Mouse (Mus musculus): ENCODE measurements around the gene Olfr376. TPM values are rescaled to one million over a fixed set of nuclear protein-coding genes. Genes with fewer than 3 reads are reported as not detected.

Olfr376 gene
- polyA plus RNA-seq, 1 experiment from 2014 or later = not detected

Other genes starting within 250 kb of the Olfr376 start
- 14.6 and 16.2 TPM in 2 replicates for gene Haspin, start 233.0 kb upstream of the Olfr376 start, polyA plus RNA-seq (2015; fragmentation: Nextera tagmentation; extraction: Ambion mirVana)
- 0.25 TPM in 1 of 2 replicates, not detected in the other for gene P2rx5, start 210.8 kb upstream of the Olfr376 start, polyA plus RNA-seq (2015; fragmentation: Nextera tagmentation; extraction: Ambion mirVana)
- gene Emc6, start 194.2 kb upstream of the Olfr376 start, polyA plus RNA-seq (2015; fragmentation: Nextera tagmentation; extraction: Ambion mirVana) = 94.3 and 102 TPM in 2 replicates
- gene Tax1bp3, start 194.2 kb upstream of the Olfr376 start, polyA plus RNA-seq (2015; fragmentation: Nextera tagmentation; extraction: Ambion mirVana) = 199 and 208 TPM in 2 replicates
- gene Ctns, start 172.2 kb upstream of the Olfr376 start, polyA plus RNA-seq (2015; fragmentation: Nextera tagmentation; extraction: Ambion mirVana) = 23.5 and 23.6 TPM in 2 replicates
- 1.6 and 1.9 TPM in 2 replicates for gene Shpk, start 171.8 kb upstream of the Olfr376 start, polyA plus RNA-seq (2015; fragmentation: Nextera tagmentation; extraction: Ambion mirVana)
- gene Trpv1, start 137.0 kb upstream of the Olfr376 start, polyA plus RNA-seq (2015; fragmentation: Nextera tagmentation; extraction: Ambion mirVana) = 0.11 TPM in 1 of 2 replicates, not detected in the other
- 0.12 and 0.15 TPM in 2 replicates for gene Trpv3, start 103.9 kb upstream of the Olfr376 start, polyA plus RNA-seq (2015; fragmentation: Nextera tagmentation; extraction: Ambion mirVana)
- 0.42 and 1.7 TPM in 2 replicates for gene Aspa, start 41.6 kb upstream of the Olfr376 start, polyA plus RNA-seq (2015; fragmentation: Nextera tagmentation; extraction: Ambion mirVana)
- not detected in 2 replicates for gene Gm49340, start 41.5 kb upstream of the Olfr376 start, polyA plus RNA-seq (2015; fragmentation: Nextera tagmentation; extraction: Ambion mirVana)
- gene Spata22, start 41.5 kb upstream of the Olfr376 start, polyA plus RNA-seq (2015; fragmentation: Nextera tagmentation; extraction: Ambion mirVana) = not detected in 2 replicates
- gene Olfr20, start 20.5 kb upstream of the Olfr376 start, polyA plus RNA-seq (2015; fragmentation: Nextera tagmentation; extraction: Ambion mirVana) = not detected in 2 replicates
- not detected in 2 replicates for gene Olfr1, start 28.4 kb downstream of the Olfr376 start, polyA plus RNA-seq (2015; fragmentation: Nextera tagmentation; extraction: Ambion mirVana)
- gene Olfr378, start 57.2 kb downstream of the Olfr376 start, polyA plus RNA-seq (2015; fragmentation: Nextera tagmentation; extraction: Ambion mirVana) = not detected in 2 replicates
- gene Olfr380, start 86.3 kb downstream of the Olfr376 start, polyA plus RNA-seq (2015; fragmentation: Nextera tagmentation; extraction: Ambion mirVana) = not detected in 2 replicates
- gene Olfr381, start 120.4 kb downstream of the Olfr376 start, polyA plus RNA-seq (2015; fragmentation: Nextera tagmentation; extraction: Ambion mirVana) = not detected in 2 replicates
- not detected in 2 replicates for gene Olfr382, start 146.0 kb downstream of the Olfr376 start, polyA plus RNA-seq (2015; fragmentation: Nextera tagmentation; extraction: Ambion mirVana)
- gene Olfr385, start 221.8 kb downstream of the Olfr376 start, polyA plus RNA-seq (2015; fragmentation: Nextera tagmentation; extraction: Ambion mirVana) = not detected in 2 replicates
- gene Olfr384, start 227.3 kb downstream of the Olfr376 start, polyA plus RNA-seq (2015; fragmentation: Nextera tagmentation; extraction: Ambion mirVana) = not detected in 2 replicates